Mouse (Mus musculus) hindbrain, embryonic 15.5 days (tissue): ENCODE measurements at regions not wholly inside any gene's neighbourhood (a gene's known extent, or its start where the extent isn't known, plus 50 kb on each side); places are given as distances from the start of the nearest gene placed in this dataset.
"Not testable (repeated sequence)": the region's sequence is repeated elsewhere in the genome, so short reads cannot be mapped to it uniquely, and the experiment has no call there.

Experiments used
- ATAC-seq: fragments of 200-750 bp; cut with Nextera tagmentation; 2 replicates; pipeline ENCODE4 v1.8.0; 2017; ENCODE audit warnings: low read depth, moderate number of reproducible peaks, moderate TSS enrichment; ENCODE audit not compliant: low FRiP score
- H3K27ac ChIP-seq: fragments of 300-500 bp; sonication (generic); replicated peaks from 2 replicates; pipeline ENCODE4 v1.5.1; 2015; ENCODE audit warnings: mild to moderate bottlenecking, inconsistent platforms
- H3K27me3 ChIP-seq: fragments of 300-500 bp; sonication (generic); 2 replicates; pipeline ENCODE4 v1.6.1; 2015; ENCODE audit warnings: control low read depth, inconsistent platforms
- H3K36me3 ChIP-seq: fragments of 300-500 bp; sonication (generic); 2 replicates; pipeline ENCODE4 v1.6.1; 2015; ENCODE audit warnings: control low read depth, inconsistent platforms
- H3K4me1 ChIP-seq: fragments of 300-500 bp; sonication (generic); replicated peaks from 2 replicates; pipeline ENCODE4 v1.6.1; 2015; ENCODE audit warnings: control low read depth, inconsistent platforms
- H3K4me2 ChIP-seq: fragments of 300-500 bp; sonication (generic); 2 replicates; pipeline ENCODE4 v1.6.1; 2015; ENCODE audit warnings: moderate library complexity, mild to moderate bottlenecking, inconsistent platforms
- H3K4me3 ChIP-seq: fragments of 300-500 bp; sonication (generic); 2 replicates; pipeline ENCODE4 v1.5.1; 2015; ENCODE audit warnings: mild to moderate bottlenecking, inconsistent platforms
- H3K9ac ChIP-seq: fragments of 300-500 bp; sonication (generic); 2 replicates; pipeline ENCODE4 v1.6.1; 2015; ENCODE audit warnings: inconsistent platforms
- H3K9me3 ChIP-seq: fragments of 300-500 bp; sonication (generic); 2 replicates; pipeline ENCODE4 v1.6.1; 2016; ENCODE audit warnings: control low read depth, inconsistent platforms
- WGBS: fragments of 180-500 bp; shearing (Covaris S2); methylation state at CpG from one replicate; pipeline ENCODE4 v1.1.7; 2015; 5-methylcytosine and 5-hydroxymethylcytosine counted together

DNA sequence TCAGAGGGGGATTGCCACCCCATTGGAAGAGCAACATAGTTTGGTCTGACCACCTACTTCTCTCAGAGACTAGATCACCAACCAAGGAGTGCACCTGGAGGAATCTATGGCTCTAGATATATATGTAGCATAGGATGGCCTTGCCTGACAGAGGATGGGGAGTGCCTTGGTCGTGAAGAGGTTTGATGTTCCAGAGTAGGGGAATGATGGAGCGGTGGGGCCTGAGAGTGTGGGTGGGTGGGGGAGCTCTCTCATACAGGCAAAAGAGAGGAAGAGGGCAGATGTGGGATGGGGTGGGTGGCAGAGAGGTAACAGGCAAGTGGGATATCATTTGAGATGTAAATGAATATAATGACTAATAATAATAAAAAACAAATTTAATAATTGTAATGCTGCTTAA is 874.0 kb downstream of the Amy2a5 start:
- no peak overlapping the region for H3K9ac ChIP-seq
- no peak for ATAC-seq
- WGBS: 91% methylated on average over 2 of the region's 2 CpGs

GRCm38 (mm10) chr3:112345866-112346265 is 912.8 kb downstream of the Amy2a5 start:
- Histone ChIP-seq H3K36me3 (no peaks in the 10 kb centered on the region), H3K27ac (no peak overlapping the region), H3K4me2 (no peak overlapping the region), H3K4me1 (no peaks in the 10 kb centered on the region), H3K4me3 (no peak overlapping the region), H3K9ac (no peak overlapping the region), H3K27me3 (no peaks in the 10 kb centered on the region), H3K9me3 (no peaks in the 10 kb centered on the region)
- 84% methylated on average over 2 of the region's 2 CpGs for WGBS
- no peak for ATAC-seq

More for the DNA sequence above, 874.0 kb downstream of the Amy2a5 start:
- no peaks in the 10 kb centered on the region for H3K9me3 ChIP-seq
- H3K4me1 ChIP-seq: no peaks in the 10 kb centered on the region
- H3K4me3 ChIP-seq: no peak overlapping the region
- H3K36me3 ChIP-seq: no peaks in the 10 kb centered on the region
- no peak overlapping the region for H3K4me2 ChIP-seq
- no peak overlapping the region for H3K27ac ChIP-seq
- H3K27me3 ChIP-seq: no peaks in the 10 kb centered on the region

DNA sequence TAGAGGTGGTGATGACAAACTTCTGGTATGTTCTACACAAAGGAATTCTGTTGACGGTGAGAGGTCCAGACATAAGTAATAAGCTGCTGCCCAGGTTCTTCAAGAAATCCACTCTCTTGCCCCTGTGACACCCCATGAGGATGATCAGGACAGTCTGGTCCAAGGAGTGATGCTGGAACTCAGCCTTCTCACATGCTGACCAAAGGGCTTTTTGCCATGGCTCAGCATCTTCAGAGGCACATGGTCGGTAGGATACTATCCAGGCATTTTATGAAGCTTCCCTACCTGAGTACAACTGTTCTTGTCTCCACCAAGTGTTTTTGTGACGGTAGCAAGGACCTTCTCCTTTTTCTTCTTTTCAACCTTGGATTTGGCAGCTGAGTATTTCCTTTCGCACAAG is 927.5 kb downstream of the Amy2a5 start:
- Histone ChIP-seq H3K4me2 (no peak overlapping the region), H3K9ac (no peak overlapping the region)
- WGBS: 95% methylated on average over 4 of the region's 4 CpGs

DNA sequence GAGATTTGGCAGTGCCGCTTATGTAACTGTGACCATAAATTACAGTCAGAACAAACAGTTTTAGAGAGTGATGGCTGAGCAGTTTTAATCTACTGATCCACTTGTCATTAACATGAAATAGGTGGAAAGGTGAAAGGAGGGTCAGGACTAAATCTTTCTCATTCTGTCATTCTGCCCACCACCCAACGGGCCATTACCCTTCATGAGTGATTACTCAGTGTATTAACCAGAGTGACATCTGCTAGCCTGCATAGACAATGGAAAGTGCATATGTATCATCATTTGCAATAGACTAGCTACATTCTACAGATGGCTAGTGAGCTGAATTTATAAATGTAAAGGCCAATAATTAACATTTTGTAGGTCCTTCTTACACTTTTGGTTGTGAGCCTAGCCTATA is 933.3 kb downstream of the Amy2a5 start:
- H3K4me3 ChIP-seq: no peak overlapping the region
- H3K27me3 ChIP-seq: no peaks in the 10 kb centered on the region
- no peak overlapping the region for H3K4me2 ChIP-seq
- H3K9me3 ChIP-seq: no peaks in the 10 kb centered on the region
- H3K4me1 ChIP-seq: no peaks in the 10 kb centered on the region
- H3K9ac ChIP-seq: no peak overlapping the region
- no peaks in the 10 kb centered on the region for H3K36me3 ChIP-seq
- WGBS: 41% methylated on average over 2 of the region's 2 CpGs
- 0 out of 2 replicates have a peak, but pooled peaks have one; percentile 51 for ATAC-seq
- H3K27ac ChIP-seq: no peak overlapping the region

More for the DNA sequence above, 927.5 kb downstream of the Amy2a5 start:
- ATAC-seq: no peak
- Histone ChIP-seq H3K36me3 (no peaks in the 10 kb centered on the region), H3K27ac (no peak overlapping the region), H3K27me3 (no peaks in the 10 kb centered on the region), H3K9me3 (no peaks in the 10 kb centered on the region), H3K4me3 (no peak overlapping the region), H3K4me1 (no peaks in the 10 kb centered on the region)

GRCm38 (mm10) chr3:112321196-112321595 is 937.4 kb downstream of the Amy2a5 start:
- not testable (repeated sequence) for H3K36me3 ChIP-seq, H3K9ac ChIP-seq, H3K4me1 ChIP-seq, H3K9me3 ChIP-seq, ATAC-seq, H3K4me3 ChIP-seq, H3K27ac ChIP-seq, H3K4me2 ChIP-seq, H3K27me3 ChIP-seq
- 92% methylated on average over 11 of the region's 11 CpGs for WGBS

DNA sequence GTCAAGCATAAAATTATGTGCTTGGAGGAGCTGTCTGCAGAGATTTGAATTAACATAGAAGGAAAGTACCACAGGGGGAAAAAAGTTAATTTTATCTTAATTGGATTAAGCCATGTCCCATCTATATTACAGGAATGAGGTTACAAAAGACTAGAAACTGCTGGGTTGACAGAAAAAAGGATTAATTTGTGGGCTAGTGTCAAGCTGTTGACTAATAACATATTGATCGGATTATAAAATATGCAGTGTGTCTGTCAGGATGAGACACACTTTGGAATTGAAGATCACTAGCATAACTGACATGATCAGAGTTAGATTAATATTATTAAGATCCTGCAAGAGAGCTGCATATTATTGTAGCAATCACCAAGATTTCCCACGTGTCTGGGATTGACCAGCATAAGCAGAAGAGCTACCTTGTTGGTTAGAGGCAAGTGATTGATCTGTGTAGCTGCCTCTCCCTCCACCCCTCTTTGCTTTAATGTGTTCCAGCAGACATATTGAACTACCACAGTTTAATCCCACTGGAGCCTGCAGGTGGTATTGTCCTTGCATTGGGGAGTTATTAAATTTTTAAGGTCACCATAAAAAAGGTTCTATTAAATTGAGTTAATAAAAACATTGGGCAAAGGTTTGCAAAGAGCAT is 979.7 kb downstream of the Amy2a5 start:
- 53% methylated on average over 2 of the region's 2 CpGs for WGBS
- H3K9me3 ChIP-seq: no peaks in the 10 kb centered on the region
- H3K27ac ChIP-seq: no peak overlapping the region
- H3K4me2 ChIP-seq: no peak overlapping the region
- H3K36me3 ChIP-seq: no peaks in the 10 kb centered on the region
- H3K9ac ChIP-seq: no peak overlapping the region
- no peaks in the 10 kb centered on the region for H3K4me1 ChIP-seq
- H3K4me3 ChIP-seq: no peak overlapping the region
- no peaks in the 10 kb centered on the region for H3K27me3 ChIP-seq
- ATAC-seq: no peak

DNA sequence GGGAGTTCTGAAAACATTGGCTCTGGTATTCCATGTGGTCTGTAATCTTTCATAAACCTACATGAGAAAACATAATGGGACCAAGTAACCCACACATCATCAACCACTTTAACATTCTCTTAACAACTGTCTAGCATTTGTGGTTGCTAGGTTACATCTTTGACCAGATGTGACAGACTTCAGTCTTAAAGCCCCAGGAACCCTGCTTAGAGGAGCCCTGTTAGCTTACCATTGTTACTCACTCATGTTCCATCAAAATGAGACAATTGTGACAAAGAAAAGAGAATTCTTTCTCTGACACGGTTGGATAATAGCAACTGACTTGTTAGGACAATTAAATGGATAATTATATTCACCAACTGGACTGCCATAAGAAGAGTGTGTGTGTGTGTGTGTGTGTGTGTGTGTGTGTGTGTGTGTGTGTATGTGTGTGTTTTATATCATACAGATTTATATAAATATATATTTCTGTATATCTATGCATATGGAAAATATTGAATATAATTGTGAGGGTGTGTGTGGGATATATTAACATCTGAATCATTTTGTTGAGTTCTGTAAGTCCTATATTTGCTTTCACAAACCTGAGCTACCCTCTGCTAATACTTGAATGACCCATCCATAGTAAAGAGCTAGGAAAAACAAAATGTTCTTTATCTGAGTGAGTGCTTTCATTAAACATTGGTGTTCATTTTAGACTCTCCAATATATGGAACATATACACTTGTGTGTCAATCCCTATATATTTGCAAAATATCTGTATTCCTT is 997.1 kb downstream of the Amy2a5 start:
- no peak for ATAC-seq
- H3K4me1 ChIP-seq: no peaks in the 10 kb centered on the region
- no peaks in the 10 kb centered on the region for H3K27me3 ChIP-seq
- H3K9ac ChIP-seq: no peak overlapping the region
- 13% methylated on average over 1 of the region's 1 CpGs for WGBS
- no peaks in the 10 kb centered on the region for H3K36me3 ChIP-seq
- no peak overlapping the region for H3K4me3 ChIP-seq
- H3K9me3 ChIP-seq: no peaks in the 10 kb centered on the region
- no peak overlapping the region for H3K4me2 ChIP-seq
- H3K27ac ChIP-seq: no peak overlapping the region

- not testable (repeated sequence) for ATAC-seq, H3K9ac ChIP-seq, H3K27me3 ChIP-seq, H3K36me3 ChIP-seq, H3K27ac ChIP-seq, H3K4me1 ChIP-seq, H3K4me3 ChIP-seq, H3K9me3 ChIP-seq, H3K4me2 ChIP-seq
- WGBS: 88% methylated on average over 2 of the region's 2 CpGs
These were observed 1015.7 kb downstream of the Amy2a5 start for GRCm38 (mm10) chr3:112242986-112243385.

DNA sequence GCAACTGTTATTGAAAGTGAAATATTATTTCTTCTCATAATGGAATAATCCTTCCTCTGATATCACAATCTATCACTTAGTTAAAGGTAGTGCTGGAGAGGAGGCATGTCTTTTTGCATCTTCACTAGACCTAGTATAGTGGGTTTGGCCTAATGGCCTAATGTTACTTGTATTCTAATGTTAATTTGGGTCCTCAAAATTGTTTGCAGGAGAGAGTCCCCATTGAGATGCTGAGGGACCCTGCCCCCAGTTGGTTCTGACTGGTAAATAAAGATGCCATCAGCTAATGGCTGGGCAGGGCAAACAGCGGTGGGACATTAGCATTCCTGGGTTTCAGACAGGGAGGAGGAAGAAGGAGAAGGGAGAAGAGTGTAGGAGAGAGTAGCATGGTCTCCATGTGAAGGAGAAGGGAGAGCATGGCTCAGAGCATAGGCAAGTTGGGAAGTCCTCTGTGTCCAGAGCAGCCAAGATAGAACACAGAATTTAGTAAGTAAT is 1019.0 kb downstream of the Amy2a5 start:
- no peaks in the 10 kb centered on the region for H3K9me3 ChIP-seq
- no peak overlapping the region for H3K27ac ChIP-seq
- no peak overlapping the region for H3K4me3 ChIP-seq
- no peak for ATAC-seq
- WGBS: 7% methylated on average over 1 of the region's 1 CpGs
- no peaks in the 10 kb centered on the region for H3K4me1 ChIP-seq
- H3K27me3 ChIP-seq: no peaks in the 10 kb centered on the region
- no peaks in the 10 kb centered on the region for H3K36me3 ChIP-seq
- H3K4me2 ChIP-seq: no peak overlapping the region
- no peak overlapping the region for H3K9ac ChIP-seq
